8 mouse cellular contexts compared by ENCODE assay signal in genomic region chr11:72726023-72726422, GRCm38 (mm10). TPM values are rescaled to one million over a fixed set of nuclear protein-coding genes. Genes with fewer than 3 reads are reported as not detected.
DNase-seq lines count a peak whose midpoint lies in the region; ATAC-seq and TF ChIP-seq lines count a peak whose summit lies in the region.
"Had no signal": no experiment of that assay in that cellular context is flagged by ENCODE, and none has a peak within 500 bp of the region (broad histone marks: within the 10 kb centered on the region; RNA-seq: fewer than 3 reads in every experiment).

No protein-coding gene starts in this region.

- no peak overlapping the region for H3K27ac ChIP-seq in hindbrain, postnatal 0 days
- H3K27ac ChIP-seq in hindbrain, embryonic 13.5 days = no peak overlapping the region
- H3K27ac ChIP-seq: embryonic facial prominence, embryonic 15.5 days had no signal

- H3K4me2 ChIP-seq in hindbrain, postnatal 0 days (ENCODE audit: low read depth, low read length) = no peak overlapping the region
- H3K4me2 ChIP-seq in hindbrain, embryonic 13.5 days = no peak overlapping the region
- H3K4me2 ChIP-seq: embryonic facial prominence, embryonic 15.5 days had no signal

- no peak overlapping the region for H3K9ac ChIP-seq in hindbrain, postnatal 0 days (replicated peaks; ENCODE audit: low read length)
- no peak overlapping the region for H3K9ac ChIP-seq in hindbrain, embryonic 13.5 days
- H3K9ac ChIP-seq: embryonic facial prominence, embryonic 15.5 days had no signal

- peak; percentile 44 for DNase-seq in hindbrain, postnatal 0 days (ENCODE audit: low spot score)
- DNase-seq in testis, postnatal 10 days (ENCODE audit: low spot score) = peak; percentile 43
- DNase-seq in testis, postnatal 14 days (ENCODE audit: low spot score) = no peak
- DNase-seq in thymus, postnatal 4 days = peak; percentile 37
- no peak for DNase-seq in cerebellum, adult 9-10 months

- H3K9me3 ChIP-seq in hindbrain, postnatal 0 days (ENCODE audit: low read length) = no peaks in the 10 kb centered on the region
- no peaks in the 10 kb centered on the region for H3K9me3 ChIP-seq in hindbrain, embryonic 13.5 days
- H3K9me3 ChIP-seq: embryonic facial prominence, embryonic 15.5 days had no signal

- H3K4me3 ChIP-seq in hindbrain, postnatal 0 days (ENCODE audit: low read length) = no peak overlapping the region
- H3K4me3 ChIP-seq in hindbrain, embryonic 13.5 days = no peak overlapping the region
- H3K4me3 ChIP-seq: embryonic facial prominence, embryonic 15.5 days had no signal

- ATAC-seq in hindbrain, postnatal 0 days = no peak
- ATAC-seq in hindbrain, embryonic 13.5 days (ENCODE audit: low FRiP score) = no peak
- ATAC-seq in common myeloid progenitor, adult 5-6 weeks (replicated peaks; ENCODE audit: low read depth, poor library complexity, severe bottlenecking) = 0 out of 2 replicates have a peak, but pooled peaks have one; percentile 45

- H3K4me1 ChIP-seq in hindbrain, postnatal 0 days (ENCODE audit: insufficient read depth, low read length) = no peaks in the 10 kb centered on the region
- H3K4me1 ChIP-seq in hindbrain, embryonic 13.5 days (replicated peaks) = no peaks in the 10 kb centered on the region
- H3K4me1 ChIP-seq: embryonic facial prominence, embryonic 15.5 days had no signal

- peaks cover 19% of the 10 kb centered on the region for H3K36me3 ChIP-seq in hindbrain, postnatal 0 days (ENCODE audit: insufficient read depth, low read length)
- peaks cover 32% of the 10 kb centered on the region for H3K36me3 ChIP-seq in hindbrain, embryonic 13.5 days

- peak; percentile 55 for TF ChIP-seq CTCF in hindbrain, postnatal 0 days (IDR thresholded peaks at IDR 0.05; ENCODE audit: low read depth)

- no peaks in the 10 kb centered on the region for H3K27me3 ChIP-seq in hindbrain, postnatal 0 days (ENCODE audit: insufficient read depth, low read length)
- H3K27me3 ChIP-seq in hindbrain, embryonic 13.5 days = no peaks in the 10 kb centered on the region
- H3K27me3 ChIP-seq: embryonic facial prominence, embryonic 15.5 days had no signal

RNA-seq across cellular contexts. Expression of gene Ankfy1, which starts 36.2 kb away (rescaled TPM):
- 42.8 and 45.2 TPM in 2 replicates for total RNA-seq in hindbrain, postnatal 0 days (2014; rRNA removed)
- polyA plus RNA-seq in hindbrain, postnatal 0 days (2015; fragmentation: Nextera tagmentation; extraction: Ambion mirVana) = 15.5 and 16.0 TPM in 2 replicates
- polyA plus RNA-seq in hindbrain, embryonic 13.5 days (2015; fragmentation: Nextera tagmentation; extraction: Ambion mirVana) = 22.7 and 24.9 TPM in 2 replicates
- total RNA-seq in common myeloid progenitor, adult 5-6 weeks (2017) = 32.6 and 38.1 TPM in 2 replicates

Comparison
In these comparisons a context has a peak if more than half of its experiments do, and no peak if none do; other contexts are left out.
1. DNase-seq: peak in hindbrain, postnatal 0 days (single experiment), testis, postnatal 10 days (single experiment) and thymus, postnatal 4 days (single experiment); none in testis, postnatal 14 days (single experiment) and cerebellum, adult 9-10 months (single experiment).